ENCODE assay signal across 20 mouse cellular contexts in the genomic region with DNA sequence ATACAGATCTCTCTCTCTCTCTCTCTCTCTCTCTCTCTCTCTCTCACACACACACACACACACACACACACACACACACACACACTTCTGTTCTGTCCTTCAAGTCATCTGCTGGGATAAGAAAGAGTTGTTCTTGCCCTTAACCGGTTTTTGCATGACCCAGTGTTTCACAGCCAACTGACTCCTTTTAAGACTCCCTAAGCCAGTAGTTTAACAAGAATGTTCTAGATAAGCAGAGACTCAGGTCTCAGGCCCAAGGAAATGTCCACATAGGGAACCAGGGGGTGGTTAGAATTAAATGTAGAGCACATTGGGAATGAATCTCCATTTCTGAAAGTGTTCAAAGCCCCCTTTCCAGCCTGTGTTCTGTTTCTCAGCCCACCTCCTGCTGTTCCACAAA.
A peak's percentile ranks its signal among the peaks of the same experiment; 100 is the strongest.
DNase-seq lines count a peak whose midpoint lies in the region; ATAC-seq and TF ChIP-seq lines count a peak whose summit lies in the region.
"Had no signal": no experiment of that assay in that cellular context is flagged by ENCODE, and none has a peak within 500 bp of the region (broad histone marks: within the 10 kb centered on the region; RNA-seq: fewer than 3 reads in every experiment).

No protein-coding gene starts in this region.

- no peak overlapping the region for H3K4me2 ChIP-seq in lung, embryonic 14.5 days
- H3K4me2 ChIP-seq: forebrain, embryonic 15.5 days; hindbrain, embryonic 15.5 days had no signal

- H3K9me3 ChIP-seq in lung, embryonic 14.5 days (ENCODE audit: low read depth, low read length) = no peaks in the 10 kb centered on the region
- H3K9me3 ChIP-seq in MEL (replicated peaks; ENCODE audit: insufficient read depth, low read length) = no peaks in the 10 kb centered on the region
- H3K9me3 ChIP-seq in limb, embryonic 10.5 days (replicated peaks) = no peaks in the 10 kb centered on the region
- H3K9me3 ChIP-seq: forebrain, embryonic 15.5 days; heart, embryonic 12.5 days; hindbrain, embryonic 15.5 days had no signal

- H3K9ac ChIP-seq in lung, embryonic 14.5 days = no peak overlapping the region
- no peak overlapping the region for H3K9ac ChIP-seq in MEL (ENCODE audit: control insufficient read depth, low read depth, low read length, poor library complexity, severe bottlenecking)
- H3K9ac ChIP-seq: forebrain, embryonic 15.5 days; heart, embryonic 12.5 days; hindbrain, embryonic 15.5 days had no signal

- peak; percentile 76 for DNase-seq in heart, adult 11 months
- DNase-seq in heart, adult 18-20 months = no peak
- DNase-seq in lung, embryonic 14.5 days = no peak
- no peak for DNase-seq in lung, adult 18-20 months
- peak; percentile 19 for DNase-seq in MEL (ENCODE audit: low read depth, low spot score)
- no peak for DNase-seq in limb, embryonic 10.5 days (ENCODE audit: low spot score)
- DNase-seq in spleen, postnatal 36 days (ENCODE audit: low spot score in 2 of 2) = no peak
- no peak for DNase-seq in cerebellum, postnatal 25 days
- DNase-seq: adrenal gland, adult 8-10 months; adrenal gland, postnatal 36 days; cerebellum, adult 2 months; cerebellum, postnatal 10 days; embryo, embryonic 11 days; gastrocnemius, postnatal 10 days had no signal

- WGBS in lung, embryonic 14.5 days = 57% methylated on average over 1 of the region's 1 CpGs
- WGBS in limb, embryonic 10.5 days = 62% methylated on average over 1 of the region's 1 CpGs

- H3K4me3 ChIP-seq in lung, embryonic 14.5 days (ENCODE audit: low read depth, low read length) = no peak overlapping the region
- no peak overlapping the region for H3K4me3 ChIP-seq in MEL (ENCODE audit: control insufficient read depth in 1 of 2, insufficient read depth in 1 of 2, low read depth in 2 of 2, low read length in 2 of 2)
- no peak overlapping the region for H3K4me3 ChIP-seq in limb, embryonic 10.5 days
- H3K4me3 ChIP-seq: forebrain, embryonic 15.5 days; heart, embryonic 12.5 days; hindbrain, embryonic 10.5 days; hindbrain, embryonic 15.5 days had no signal

- ATAC-seq in lung, embryonic 14.5 days (ENCODE audit: insufficient read depth) = no peak
- ATAC-seq: forebrain, embryonic 15.5 days; inflammation-experienced regulatory T-cells, adult 6 months had no signal

- H3K4me1 ChIP-seq in lung, embryonic 14.5 days (ENCODE audit: insufficient read depth) = no peaks in the 10 kb centered on the region; the same call in 1 of the 2 replicates
- peaks cover 5 to 34% of the 10 kb centered on the region in 2 experiments; a peak in 3 of 4 replicates for H3K4me1 ChIP-seq in MEL (ENCODE audit: control insufficient read depth in 1 of 2, insufficient read depth in 2 of 2, low read length in 2 of 2)
- peaks cover 48% of the 10 kb centered on the region for H3K4me1 ChIP-seq in limb, embryonic 10.5 days
- H3K4me1 ChIP-seq: forebrain, embryonic 15.5 days had no signal

- H3K79me2 ChIP-seq in MEL (ENCODE audit: control insufficient read depth, insufficient read depth, low read length, poor library complexity) = no peaks in the 10 kb centered on the region

- H3K27ac ChIP-seq in lung, embryonic 14.5 days (ENCODE audit: low read depth) = 0 out of 2 replicates have a peak overlapping the region, but pooled peaks have one; percentile 13
- peak overlapping the region; percentile 71; the same call in 1 of the 2 replicates for H3K27ac ChIP-seq in MEL (ENCODE audit: control insufficient read depth, low read depth, low read length)
- H3K27ac ChIP-seq in limb, embryonic 10.5 days = peak overlapping the region; percentile 3; the same call in 1 of the 2 replicates
- H3K27ac ChIP-seq: forebrain, embryonic 15.5 days; hindbrain, embryonic 15.5 days had no signal

- no peak for TF ChIP-seq EP300 in MEL (IDR thresholded peaks at IDR 0.05; ENCODE audit: low read depth in 1 of 2, low read length in 2 of 2)

- no peak for TF ChIP-seq CTCF in lung, embryonic 14.5 days (IDR thresholded peaks at IDR 0.05; ENCODE audit: low read depth)
- TF ChIP-seq CTCF in MEL (IDR thresholded peaks at IDR 0.05 in 2 of 3, conservative IDR thresholded peaks at IDR 0.05 in 1 of 3; ENCODE audit: control insufficient read depth in 1 of 3, insufficient read depth in 1 of 3, low read depth in 2 of 3, low read length in 3 of 3, poor library complexity in 1 of 3, severe bottlenecking in 1 of 3) = no peak

- TF ChIP-seq POLR2A in MEL (IDR thresholded peaks at IDR 0.05; ENCODE audit: control insufficient read depth in 1 of 2, insufficient read depth in 1 of 2, low read depth in 1 of 2, low read length in 2 of 2, poor library complexity in 1 of 2) = no peak

- H3K36me3 ChIP-seq in lung, embryonic 14.5 days (ENCODE audit: insufficient read depth) = no peaks in the 10 kb centered on the region
- H3K36me3 ChIP-seq in MEL (ENCODE audit: control insufficient read depth in 1 of 2, insufficient read depth in 2 of 2, low read length in 2 of 2) = peaks cover 0 to 19% of the 10 kb centered on the region in 2 experiments; a peak in 2 of 4 replicates
- H3K36me3 ChIP-seq in limb, embryonic 10.5 days = peaks cover 26% of the 10 kb centered on the region
- H3K36me3 ChIP-seq: forebrain, embryonic 15.5 days; heart, embryonic 12.5 days; hindbrain, embryonic 10.5 days; hindbrain, embryonic 15.5 days had no signal

- no peak for TF ChIP-seq RAD21 in MEL (IDR thresholded peaks at IDR 0.05; ENCODE audit: low read depth, low read length)

- H3K27me3 ChIP-seq in lung, embryonic 14.5 days (ENCODE audit: insufficient read depth, low read length) = no peaks in the 10 kb centered on the region
- H3K27me3 ChIP-seq in MEL (ENCODE audit: control insufficient read depth in 1 of 2, insufficient read depth in 2 of 2, low read length in 2 of 2) = no peaks in the 10 kb centered on the region; a peak in 1 of 4 replicates
- H3K27me3 ChIP-seq in limb, embryonic 10.5 days (ENCODE audit: low read depth, poor library complexity, severe bottlenecking) = no peaks in the 10 kb centered on the region
- H3K27me3 ChIP-seq: CH12.LX; forebrain, embryonic 15.5 days; heart, embryonic 12.5 days; hindbrain, embryonic 15.5 days had no signal

TF ChIP-seq in MEL, 35 proteins besides CTCF, POLR2A, EP300 and RAD21:
- TF ChIP-seq MAX (IDR thresholded peaks at IDR 0.05; ENCODE audit: low read length) = no peak
- TF ChIP-seq CHD2 (IDR thresholded peaks at IDR 0.05; ENCODE audit: low read length) = no peak
- no peak for TF ChIP-seq MXI1 (IDR thresholded peaks at IDR 0.05; ENCODE audit: low read depth, low read length)
- no peak for TF ChIP-seq MYC (IDR thresholded peaks at IDR 0.05; ENCODE audit: low read depth, low read length)
- no peak for TF ChIP-seq GATA1 (IDR thresholded peaks at IDR 0.05; ENCODE audit: low read depth, low read length)
- no peak for TF ChIP-seq TBP (IDR thresholded peaks at IDR 0.05; ENCODE audit: low read depth, low read length)
- TF ChIP-seq POLR2AphosphoS5 (IDR thresholded peaks at IDR 0.05; ENCODE audit: borderline replicate concordance, low read depth, low read length) = no peak
- no peak for TF ChIP-seq ZKSCAN1 (IDR thresholded peaks at IDR 0.05; ENCODE audit: low read depth, low read length)
- no peak for TF ChIP-seq TCF12 (IDR thresholded peaks at IDR 0.05; ENCODE audit: low read depth, low read length)
- no peak for TF ChIP-seq USF2 (IDR thresholded peaks at IDR 0.05; ENCODE audit: borderline replicate concordance in 1 of 2, insufficient read depth in 1 of 2, low read depth in 1 of 2, low read length in 2 of 2)
- no peak for TF ChIP-seq MYB (IDR thresholded peaks at IDR 0.05; ENCODE audit: low read depth, low read length)
- no peak for TF ChIP-seq KAT2A (conservative IDR thresholded peaks at IDR 0.05; ENCODE audit: low read depth, low read length)
- TF ChIP-seq CHD1 (IDR thresholded peaks at IDR 0.05; ENCODE audit: low read depth, low read length) = no peak
- no peak for TF ChIP-seq ZNF384 (IDR thresholded peaks at IDR 0.05; ENCODE audit: low read depth, low read length)
- no peak for TF ChIP-seq ZMIZ1 (IDR thresholded peaks at IDR 0.05; ENCODE audit: low read depth, low read length)
- TF ChIP-seq MAFK (IDR thresholded peaks at IDR 0.05; ENCODE audit: borderline replicate concordance, low read depth, low read length) = no peak
- no peak for TF ChIP-seq ZC3H11A (IDR thresholded peaks at IDR 0.05; ENCODE audit: low read depth, low read length)

Comparison
In these comparisons a context has a peak if more than half of its experiments do, and no peak if none do; other contexts are left out.
1. DNase-seq: peak in heart, adult 11 months (single experiment) and MEL (single experiment); none in heart, adult 18-20 months (0 of 2), lung, embryonic 14.5 days (single experiment), lung, adult 18-20 months (0 of 2), limb, embryonic 10.5 days (single experiment), spleen, postnatal 36 days (0 of 2) and cerebellum, postnatal 25 days (0 of 2).
2. H3K27ac ChIP-seq: peak in every context shown above with its lines; median percentile 71 in MEL; 13 in lung, embryonic 14.5 days; 3 in limb, embryonic 10.5 days.